Mouse (Mus musculus) cerebellum, adult 2 months (tissue): ENCODE measurements around the gene Npas4. TPM values are rescaled to one million over a fixed set of nuclear protein-coding genes. Genes with fewer than 3 reads are reported as not detected.
"Not testable (repeated sequence)": the region's sequence is repeated elsewhere in the genome, so short reads cannot be mapped to it uniquely, and the experiment has no call there.

ENCODE experiments used
- DNase-seq, 2 experiments: peaks; one replicate each; pipeline ENCODE4 v3.0.0; 2021
- H3K27ac ChIP-seq: fragments of 200-500 bp; 2 replicates; pipeline ENCODE4 v1.5.1; 2012; ENCODE audit warnings: low read length, control low read depth, inconsistent platforms; ENCODE audit not compliant: insufficient read depth
- H3K27me3 ChIP-seq: fragments of 200-500 bp; 2 replicates; pipeline ENCODE4 v1.6.1; 2012; ENCODE audit warnings: inconsistent platforms, mild to moderate bottlenecking, low read length, moderate library complexity; ENCODE audit not compliant: control insufficient read depth, insufficient read depth
- H3K4me1 ChIP-seq: fragments of 200-500 bp; 2 replicates; pipeline ENCODE4 v1.6.1; 2011; ENCODE audit warnings: low read length; ENCODE audit not compliant: control insufficient read depth, insufficient read depth
- H3K4me3 ChIP-seq: fragments of 200-500 bp; replicated peaks from 2 replicates; pipeline ENCODE3; 2011; ENCODE audit warnings: mild to moderate bottlenecking, low read depth, low read length, control low read depth; ENCODE audit not compliant: insufficient read depth
- CTCF ChIP-seq: fragments of 200-500 bp; IDR thresholded peaks from 2 replicates; pipeline ENCODE4 v1.5.1; 2011; ENCODE audit warnings: low read depth, mild to moderate bottlenecking, control low read depth, low read length, moderate library complexity, borderline replicate concordance; ENCODE audit not compliant: insufficient read depth
- POLR2A ChIP-seq: fragments of 200-500 bp; IDR thresholded peaks from 2 replicates; pipeline ENCODE4 v1.6.1; 2011; ENCODE audit warnings: low read length, control low read depth, borderline replicate concordance; ENCODE audit not compliant: insufficient read depth
- WGBS: fragments of 180-500 bp; shearing (Covaris S2); methylation state at CpG from one replicate; pipeline ENCODE4 v1.1.7; 2018; 5-methylcytosine and 5-hydroxymethylcytosine counted together
- polyA plus RNA-seq: library from polyadenylated mRNA; depleted of rRNA; stranded (reverse); fragments of >200 nt; gene quantifications from 2 replicates; pipeline ENCODE4 v1.2.3, GENCODE M21; 2012

Npas4 gene
- polyA plus RNA-seq, 1 experiment: 2.9 TPM

DNA sequence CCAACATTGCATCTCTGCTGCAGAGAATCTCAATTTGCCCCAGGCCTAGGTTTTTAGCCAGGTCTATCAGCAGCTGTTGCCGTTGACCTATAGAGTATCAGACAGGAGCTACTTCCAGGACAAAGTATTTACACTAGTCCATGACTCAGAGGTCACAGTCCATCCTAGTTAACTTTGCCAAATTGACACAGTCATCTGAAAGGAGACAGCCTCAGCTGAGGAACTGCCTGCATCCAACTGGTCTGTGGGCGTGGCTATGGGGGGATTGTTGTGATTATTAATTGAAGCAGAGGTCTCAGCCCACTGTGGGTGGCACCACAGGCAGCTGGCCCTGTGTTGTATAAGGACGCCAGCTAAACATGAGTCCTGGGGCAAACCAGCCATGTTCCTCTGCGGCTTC, 14.8 kb upstream of the Npas4 start:
- no peaks in the 10 kb centered on the region for H3K27me3 ChIP-seq
- peaks cover 12% of the 10 kb centered on the region for H3K4me1 ChIP-seq
- WGBS: 60% methylated on average over 4 of the region's 4 CpGs
- no peak for TF ChIP-seq POLR2A
- DNase-seq: no peak
- no peak overlapping the region for H3K4me3 ChIP-seq
- no peak overlapping the region for H3K27ac ChIP-seq

DNA sequence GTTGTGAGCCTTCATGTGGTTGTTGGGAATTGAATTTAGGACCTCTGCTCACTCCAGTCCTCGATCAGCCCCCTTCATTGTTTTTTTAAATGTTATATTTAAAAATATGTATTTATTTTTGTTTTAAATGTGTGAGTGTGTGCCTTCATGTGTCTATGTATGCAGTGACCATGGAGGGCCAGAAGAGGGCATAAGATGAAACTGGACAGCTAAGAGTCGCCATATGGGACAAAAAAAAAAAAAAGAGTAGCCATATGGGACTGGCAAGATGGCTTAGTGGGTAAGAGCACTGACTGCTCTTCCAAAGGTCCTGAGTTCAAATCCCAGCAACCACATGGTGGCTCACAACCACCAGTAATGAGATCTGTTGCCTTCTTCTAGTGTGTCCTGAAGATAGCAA, 13.5 kb upstream of the Npas4 start:
- H3K27me3 ChIP-seq, DNase-seq, H3K4me3 ChIP-seq, H3K27ac ChIP-seq: not testable (repeated sequence)
- WGBS: 48% methylated on average over 2 of the region's 2 CpGs
- H3K4me1 ChIP-seq: peaks cover 23% of the 10 kb centered on the region

DNA sequence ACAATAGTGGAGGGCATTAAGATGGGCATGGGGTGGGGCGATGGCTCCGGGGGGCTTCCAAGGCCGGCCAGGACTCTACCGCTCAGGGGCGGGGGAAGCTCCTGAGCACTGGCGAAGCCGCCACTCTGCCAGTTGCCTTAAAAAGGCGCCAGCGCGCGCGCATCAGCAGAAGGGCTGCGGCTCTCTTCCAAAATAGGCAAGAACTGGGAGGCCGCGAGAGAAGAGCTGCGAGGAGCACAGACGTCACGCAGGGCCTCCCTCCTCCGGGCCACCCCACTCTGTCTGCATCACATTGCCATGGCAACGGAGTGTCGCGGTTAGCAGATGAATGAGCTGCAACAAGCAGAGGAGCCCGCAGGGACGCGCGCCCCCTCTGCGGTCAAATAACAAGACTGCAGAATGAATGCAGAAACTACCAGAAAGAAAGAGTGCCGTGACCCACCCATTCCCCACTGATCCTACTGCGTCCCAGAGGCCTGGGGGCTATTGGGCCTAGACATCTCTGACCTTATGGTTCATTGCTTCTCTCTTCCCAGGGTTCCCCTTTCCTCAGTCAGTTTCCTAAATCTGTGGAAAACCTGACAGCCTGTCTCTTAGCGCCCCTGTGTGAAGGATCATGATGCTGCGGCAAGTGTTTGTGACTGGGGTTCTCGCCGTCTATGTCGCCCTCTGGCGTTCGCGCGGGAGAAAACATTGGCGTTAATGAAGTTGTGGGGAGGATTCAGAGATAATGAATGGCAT, 11.7 kb upstream of the Npas4 start:
- TF ChIP-seq CTCF (peak; percentile 100), POLR2A (no peak)
- Histone ChIP-seq H3K4me3 (peak overlapping the region; percentile 40), H3K27ac (peak overlapping the region; percentile 6; the same call in 1 of the 2 replicates), H3K27me3 (no peaks in the 10 kb centered on the region), H3K4me1 (peaks cover 23% of the 10 kb centered on the region)
- under 1% methylated on average over 39 of the region's 39 CpGs for WGBS
- peak; percentile 92 to 95 for DNase-seq

DNA sequence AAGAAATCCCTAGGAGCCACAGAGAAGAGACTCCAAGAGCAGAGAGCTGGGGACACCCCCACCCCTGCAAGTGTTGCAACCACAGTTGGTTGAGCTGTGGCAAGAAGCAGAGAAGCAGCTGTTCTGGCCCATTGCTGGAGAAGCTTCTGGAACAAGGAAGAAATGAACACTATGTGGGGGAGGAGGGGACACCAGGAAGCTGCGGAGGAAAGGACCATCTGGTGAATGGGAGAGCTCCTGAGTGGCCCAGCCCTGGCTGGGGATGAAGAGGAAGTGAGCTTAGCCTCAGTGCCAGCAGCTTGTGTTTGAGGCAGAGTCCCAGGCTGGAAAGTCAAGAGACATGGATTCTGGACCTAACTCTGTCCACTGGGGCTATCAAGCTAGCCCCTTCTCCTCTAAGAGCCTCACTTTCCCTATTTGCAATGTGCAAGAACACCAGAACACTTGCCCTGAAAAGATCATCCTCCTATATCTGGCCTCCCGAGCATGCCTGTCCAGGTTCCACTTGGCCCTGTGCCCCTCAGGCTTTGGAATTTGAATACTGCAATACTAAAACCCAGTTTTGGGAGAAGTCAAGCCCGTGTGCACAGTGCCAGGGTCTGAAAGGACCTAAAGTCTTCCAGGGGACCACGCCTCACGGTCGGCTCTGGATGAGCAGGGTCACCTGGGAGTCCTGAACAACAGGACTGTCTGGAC, 9.5 kb upstream of the Npas4 start:
- no peaks in the 10 kb centered on the region for H3K27me3 ChIP-seq
- no peak overlapping the region for H3K27ac ChIP-seq
- 43% methylated on average over 6 of the region's 6 CpGs for WGBS
- H3K4me1 ChIP-seq: peaks cover 30% of the 10 kb centered on the region
- TF ChIP-seq POLR2A (no peak), CTCF (no peak)
- H3K4me3 ChIP-seq: no peak overlapping the region
- DNase-seq: peak; percentile 62 to 79

DNA sequence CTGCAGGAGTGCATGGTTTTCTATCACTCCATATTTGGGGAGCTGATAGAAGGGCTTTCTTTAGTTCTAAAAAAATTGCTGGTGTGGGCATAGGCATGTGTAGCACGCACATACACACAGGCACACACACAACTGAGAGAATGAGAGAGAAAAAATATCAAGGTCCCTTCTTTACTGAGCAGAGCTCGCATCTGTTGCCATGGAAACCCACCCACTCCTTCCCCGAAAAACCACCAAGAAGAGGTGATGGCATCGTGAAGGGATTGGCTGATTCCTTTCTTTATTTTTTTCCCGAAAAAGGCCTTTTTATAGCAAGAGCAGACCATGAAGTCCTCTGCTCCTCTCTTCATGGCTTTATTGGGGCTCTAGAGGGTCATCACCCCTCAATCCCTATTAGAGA, 3.9 kb upstream of the Npas4 start:
- H3K27me3 ChIP-seq: no peaks in the 10 kb centered on the region
- H3K4me3 ChIP-seq: no peak overlapping the region
- DNase-seq: no peak
- H3K27ac ChIP-seq: no peak overlapping the region
- 52% methylated on average over 5 of the region's 5 CpGs for WGBS
- TF ChIP-seq CTCF (no peak), POLR2A (no peak)
- peaks cover 31% of the 10 kb centered on the region for H3K4me1 ChIP-seq

DNA sequence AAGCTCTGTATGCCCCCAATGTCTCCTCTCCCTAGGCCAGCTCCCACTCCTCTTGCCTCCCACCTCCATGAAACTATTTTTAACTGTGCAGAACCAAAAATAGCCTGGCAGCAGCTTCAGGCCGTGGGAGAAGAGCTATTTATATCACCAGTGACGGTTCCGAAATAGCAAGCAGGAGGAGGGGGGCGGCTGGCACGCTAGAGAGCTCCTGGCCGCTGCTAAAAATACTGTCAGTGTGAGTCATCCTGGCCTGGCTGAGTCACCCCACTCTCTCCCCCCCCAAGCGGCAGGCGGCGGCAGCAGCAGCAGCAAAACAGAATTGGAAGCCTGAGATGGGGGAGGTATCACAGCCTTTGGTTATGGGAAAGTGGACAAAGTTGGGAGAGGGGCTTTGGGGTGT, 2.8 kb upstream of the Npas4 start:
- Histone ChIP-seq H3K4me1 (peaks cover 35% of the 10 kb centered on the region), H3K27ac (peak overlapping the region; percentile 64)
- no peak for TF ChIP-seq POLR2A
- 0 out of 2 replicates have a peak, but pooled peaks have one; percentile 8 for TF ChIP-seq CTCF

DNA sequence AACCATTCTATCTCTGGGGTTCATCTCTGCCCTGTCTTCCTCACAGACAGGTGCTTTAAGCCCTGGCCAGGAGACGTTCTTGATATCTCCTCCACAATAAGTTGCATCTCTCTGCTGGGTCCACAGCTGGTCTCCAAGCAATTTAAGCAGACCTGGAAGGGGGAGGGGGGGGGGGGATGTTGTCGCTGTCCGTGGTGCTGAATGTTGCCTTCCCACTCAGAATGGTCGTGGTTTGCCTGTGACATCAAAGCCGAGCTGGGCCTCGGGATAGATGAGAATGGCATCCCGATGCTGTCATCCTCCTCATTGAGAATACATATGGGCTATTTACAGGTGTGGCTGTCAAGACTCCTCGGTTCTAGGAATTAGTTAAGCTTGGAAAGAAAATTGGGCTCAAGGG, 2.3 kb upstream of the Npas4 start:
- 2% methylated on average over 8 of the region's 8 CpGs for WGBS
- DNase-seq: no peak
- TF ChIP-seq POLR2A: no peak
- Histone ChIP-seq H3K4me1 (peaks cover 40% of the 10 kb centered on the region), H3K4me3 (no peak overlapping the region), H3K27me3 (no peaks in the 10 kb centered on the region), H3K27ac (peak overlapping the region; percentile 64; the same call in 1 of the 2 replicates)

More for the DNA sequence above, 2.8 kb upstream of the Npas4 start:
- DNase-seq: peak; percentile 91 to 98
- WGBS: under 1% methylated on average over 9 of the region's 9 CpGs
- Histone ChIP-seq H3K27me3 (no peaks in the 10 kb centered on the region), H3K4me3 (peak overlapping the region; percentile 38)

DNA sequence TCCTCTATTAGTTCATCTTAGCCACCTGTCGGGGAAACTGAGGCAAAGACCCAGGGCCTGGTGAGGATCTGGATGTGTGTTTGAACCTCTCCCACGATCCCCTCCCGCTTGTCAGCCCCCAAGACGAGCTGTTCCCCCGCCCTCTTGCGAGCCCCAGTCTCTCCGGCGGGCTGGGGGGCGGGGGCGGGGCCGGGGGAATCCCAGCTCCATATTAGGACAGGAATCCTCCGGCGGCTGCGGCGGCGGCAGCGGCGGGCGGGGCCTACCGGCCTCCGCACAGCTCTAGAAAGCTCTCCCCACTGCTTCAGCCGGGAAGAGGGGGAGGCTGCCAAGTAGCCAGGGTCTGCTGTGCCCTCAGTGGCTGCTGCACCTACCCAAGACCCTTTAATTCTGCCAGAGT, 600 bp upstream of the Npas4 start:
- Histone ChIP-seq H3K27ac (no peak overlapping the region), H3K4me3 (peak overlapping the region; percentile 16), H3K27me3 (no peaks in the 10 kb centered on the region), H3K4me1 (peaks cover 41% of the 10 kb centered on the region)
- WGBS: 2% methylated on average over 21 of the region's 22 CpGs
- DNase-seq: peak; percentile 62 to 68
- TF ChIP-seq CTCF (no peak), POLR2A (no peak)
